Mouse (Mus musculus) effector memory CD4-positive, alpha-beta T cell, adult 5 months (primary cell): ENCODE measurements around the gene Gna13. TPM values are rescaled to one million over a fixed set of nuclear protein-coding genes. Genes with fewer than 3 reads are reported as not detected.

Experiments used
- polyA plus RNA-seq: library from polyadenylated mRNA; unstranded; fragments of 100-300 nt; shearing (Covaris generic); gene quantifications from one replicate; pipeline ENCODE4 v1.2.1, GENCODE M21; 2017

The Gna13 gene
- 410 TPM for polyA plus RNA-seq

GRCm38 (mm10) chr11:109362463-109363190 lies at the start of gene Gna13:
TSS of gene Gna13 (plus strand) at chr11:109362831.

GRCm38 (mm10) chr11:109413617-109414016 lies 51.0 kb downstream of the Gna13 start, which contains the start of gene 9930022D16Rik:
TSS of gene 9930022D16Rik (plus strand) at chr11:109413917.

GRCm38 (mm10) chr11:109425392-109426271 lies 63.0 kb downstream of the Gna13 start, which contains the start of gene Amz2:
TSS of gene Amz2 (plus strand) at chr11:109425946.

Other genes starting within 250 kb of the Gna13 start
- gene E030025P04Rik, start 218.5 kb upstream of the Gna13 start, polyA plus RNA-seq = 0.35 TPM
- 1.1 TPM for gene Rgs9, start 64.7 kb upstream of the Gna13 start, polyA plus RNA-seq
- gene 9930022D16Rik, start 51.1 kb downstream of the Gna13 start, polyA plus RNA-seq = 1.1 TPM
- gene Amz2, start 63.1 kb downstream of the Gna13 start, polyA plus RNA-seq = 99.7 TPM
- gene Arsg, start 110.5 kb downstream of the Gna13 start, polyA plus RNA-seq = 0.99 TPM
- gene Slc16a6, start 110.8 kb downstream of the Gna13 start, polyA plus RNA-seq = 23.2 TPM
- 0.54 TPM for gene Wipi1, start 249.1 kb downstream of the Gna13 start, polyA plus RNA-seq